Mouse (Mus musculus) B cell, adult 2 months (primary cell): ENCODE measurements around the gene Tenm2.

Source experiments
- DNase-seq, 2 experiments: peaks; one replicate each; pipeline ENCODE4 v3.0.0; 2022

The Tenm2 gene

GRCm38 (mm10) chr11:36891106-36891505 lies 344.7 kb downstream of the Tenm2 start:
- no peak for DNase-seq

GRCm38 (mm10) chr11:36887490-36887889 lies 348.3 kb downstream of the Tenm2 start:
- no peak for DNase-seq

- DNase-seq, result no peak
Measured at GRCm38 (mm10) chr11:36886147-36886546, 349.6 kb downstream of the Tenm2 start.

- no peak for DNase-seq
Measured at GRCm38 (mm10) chr11:36872961-36873360, 362.8 kb downstream of the Tenm2 start.

GRCm38 (mm10) chr11:36870548-36870947 lies 365.2 kb downstream of the Tenm2 start:
- DNase-seq, result no peak

GRCm38 (mm10) chr11:36851690-36852089 lies 384.1 kb downstream of the Tenm2 start:
- DNase-seq, result no peak

- DNase-seq, result no peak
Measured at GRCm38 (mm10) chr11:36847451-36847850, 388.3 kb downstream of the Tenm2 start.

- no peak for DNase-seq
Measured at GRCm38 (mm10) chr11:36832855-36833254, 402.9 kb downstream of the Tenm2 start.

GRCm38 (mm10) chr11:36831511-36831910 lies 404.3 kb downstream of the Tenm2 start:
- DNase-seq, result no peak

GRCm38 (mm10) chr11:36824666-36825065 lies 411.1 kb downstream of the Tenm2 start:
- no peak for DNase-seq

- no peak for DNase-seq
Measured at GRCm38 (mm10) chr11:36804615-36805014, 431.1 kb downstream of the Tenm2 start.

GRCm38 (mm10) chr11:36802208-36802631 lies 433.5 kb downstream of the Tenm2 start:
- DNase-seq, result no peak

- no peak for DNase-seq
Measured at GRCm38 (mm10) chr11:36801683-36802082, 434.1 kb downstream of the Tenm2 start.

GRCm38 (mm10) chr11:36799409-36799808 lies 436.4 kb downstream of the Tenm2 start:
- no peak for DNase-seq

GRCm38 (mm10) chr11:36758009-36758408 lies 477.8 kb downstream of the Tenm2 start:
- no peak for DNase-seq

GRCm38 (mm10) chr11:36746286-36746685 lies 489.5 kb downstream of the Tenm2 start:
- no peak for DNase-seq

GRCm38 (mm10) chr11:36727800-36728199 lies 508.0 kb downstream of the Tenm2 start:
- DNase-seq, result no peak

GRCm38 (mm10) chr11:36702881-36703280 lies 532.9 kb downstream of the Tenm2 start:
- no peak for DNase-seq

- DNase-seq, result no peak
Measured at GRCm38 (mm10) chr11:36700951-36701350, 534.8 kb downstream of the Tenm2 start.

- no peak for DNase-seq
Measured at GRCm38 (mm10) chr11:36700131-36700530, 535.6 kb downstream of the Tenm2 start.

GRCm38 (mm10) chr11:36698268-36698667 lies 537.5 kb downstream of the Tenm2 start:
- DNase-seq, result no peak

- DNase-seq, result no peak
Measured at GRCm38 (mm10) chr11:36697816-36698215, 537.9 kb downstream of the Tenm2 start.

GRCm38 (mm10) chr11:36697021-36697639 lies 538.6 kb downstream of the Tenm2 start:
- no peak for DNase-seq

GRCm38 (mm10) chr11:36694810-36695209 lies 541.0 kb downstream of the Tenm2 start:
- no peak for DNase-seq

GRCm38 (mm10) chr11:36692637-36693036 lies 543.1 kb downstream of the Tenm2 start:
- DNase-seq, result no peak
